Mouse (Mus musculus): ENCODE data around the gene Desi1.

Gene Desi1

GRCm38 (mm10) chr15:82033762-82034161, at the start of gene Desi1:
Desi1 (minus strand) TSS chr15:82033862.
- no peak for DNase-seq (ENCODE audit: low spot score)

GRCm38 (mm10) chr15:82081161-82081560, 47.5 kb upstream of the Desi1 start:
- DNase-seq (ENCODE audit: low spot score), result peak; percentile 59

DNA sequence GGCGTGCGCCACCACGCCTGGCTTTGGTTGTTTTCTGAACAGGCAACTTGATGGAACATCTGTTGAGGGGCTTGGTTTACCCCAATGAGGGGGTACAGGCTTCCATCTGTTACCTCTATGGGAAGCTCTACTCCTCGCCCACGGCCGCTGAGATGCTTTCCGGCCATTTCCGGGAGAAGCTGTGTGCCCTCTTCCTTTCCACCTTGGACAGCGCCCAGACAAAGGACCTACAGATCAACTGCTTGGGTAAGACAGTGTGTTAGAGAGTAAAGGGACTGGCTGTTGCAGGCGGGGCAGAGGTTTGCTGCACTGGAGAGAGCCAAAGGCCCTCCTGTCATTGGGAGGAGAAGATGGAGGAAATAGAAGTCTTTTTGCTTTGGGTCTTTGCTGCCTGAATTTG, 46.2 kb upstream of the Desi1 start:
- DNase-seq (ENCODE audit: low spot score), result no peak

DNA sequence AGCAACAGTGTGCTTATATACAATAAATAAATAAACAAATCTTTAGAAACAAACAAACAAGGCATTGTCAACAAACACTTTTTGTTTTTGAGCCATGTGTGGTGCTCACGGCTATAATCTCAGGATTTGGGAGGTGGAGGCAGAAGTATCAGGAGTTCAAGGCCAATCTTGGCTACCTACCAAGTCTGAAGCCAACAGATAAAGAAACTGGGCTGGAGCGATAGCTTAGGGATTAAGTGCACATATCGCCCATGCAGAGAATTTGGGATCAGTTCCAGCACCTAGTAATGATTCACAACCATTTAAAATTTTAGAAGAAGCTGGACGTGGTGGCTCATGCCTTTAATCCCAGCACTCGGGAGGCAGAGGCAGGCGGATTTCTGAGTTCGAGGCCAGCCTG, 39.8 kb upstream of the Desi1 start:
- no peak for DNase-seq (ENCODE audit: low spot score)

GRCm38 (mm10) chr15:82071816-82072469, 38.3 kb upstream of the Desi1 start:
- no peak for DNase-seq (ENCODE audit: low spot score)

DNA sequence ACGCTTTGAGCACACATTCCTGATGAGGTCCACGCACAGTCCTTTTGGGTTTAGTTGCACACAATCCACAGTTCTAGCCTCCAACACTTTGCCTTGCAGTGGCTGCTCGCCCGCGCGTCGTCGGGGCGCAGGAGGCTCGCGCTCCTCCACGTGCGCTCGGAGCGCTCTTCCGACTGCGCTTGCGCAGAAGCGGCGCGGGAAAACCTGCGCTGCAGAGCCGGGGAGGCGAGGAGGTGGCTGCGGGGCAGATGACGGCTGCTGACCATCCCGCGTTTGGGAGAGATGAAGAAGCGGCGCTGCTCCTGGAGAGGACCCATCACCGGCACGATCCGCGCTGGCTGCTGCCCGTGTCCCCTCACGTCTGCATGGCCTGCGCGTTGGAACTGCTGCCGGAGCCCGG, 36.2 kb upstream of the Desi1 start, which contains the start of gene Mei1:
TSS of gene Mei1 (plus strand) at position 99 of the 400 bp plus-strand sequence.
- no peak for DNase-seq (ENCODE audit: low spot score)

DNA sequence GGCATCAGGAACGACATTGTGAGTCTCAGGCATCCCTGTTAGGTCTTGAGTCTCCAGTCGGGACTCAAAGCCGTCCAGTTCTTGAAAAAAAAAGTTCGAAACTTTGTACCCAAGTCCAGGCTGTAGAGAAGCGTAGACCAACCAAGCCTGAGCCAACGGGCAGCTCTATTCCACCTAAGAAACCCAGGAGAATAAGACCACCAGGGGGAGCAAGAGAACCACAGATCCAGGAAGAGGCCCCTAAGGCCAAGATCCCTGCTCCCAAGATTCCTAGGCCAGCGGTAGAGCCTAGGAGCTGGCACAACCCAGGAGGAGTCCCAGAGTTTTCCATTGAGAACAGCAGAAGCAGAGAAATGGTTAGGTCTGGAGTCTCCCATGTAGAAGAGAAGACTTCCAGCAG, 31.8 kb upstream of the Desi1 start:
- DNase-seq (ENCODE audit: low spot score), result peak; percentile 97

DNA sequence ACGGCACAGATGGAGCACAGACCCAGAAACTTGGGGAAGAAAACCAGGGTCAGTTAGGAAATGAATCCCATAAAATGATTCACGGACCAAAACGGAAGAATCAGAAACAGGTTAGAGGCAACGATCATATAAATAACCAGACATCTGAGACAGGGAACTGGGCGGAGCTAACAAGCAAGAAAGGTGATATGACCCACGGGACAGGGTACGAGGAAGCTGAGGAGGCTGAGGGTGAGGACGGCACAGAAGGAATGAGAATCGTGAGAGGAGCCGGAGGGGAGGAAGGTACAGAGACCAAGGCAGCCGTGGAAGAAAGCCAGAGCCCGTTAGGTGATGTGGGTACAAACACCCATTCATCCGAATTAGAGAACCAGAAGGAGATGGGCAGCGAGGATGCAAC, 30.2 kb upstream of the Desi1 start:
- no peak for DNase-seq (ENCODE audit: low spot score)

DNA sequence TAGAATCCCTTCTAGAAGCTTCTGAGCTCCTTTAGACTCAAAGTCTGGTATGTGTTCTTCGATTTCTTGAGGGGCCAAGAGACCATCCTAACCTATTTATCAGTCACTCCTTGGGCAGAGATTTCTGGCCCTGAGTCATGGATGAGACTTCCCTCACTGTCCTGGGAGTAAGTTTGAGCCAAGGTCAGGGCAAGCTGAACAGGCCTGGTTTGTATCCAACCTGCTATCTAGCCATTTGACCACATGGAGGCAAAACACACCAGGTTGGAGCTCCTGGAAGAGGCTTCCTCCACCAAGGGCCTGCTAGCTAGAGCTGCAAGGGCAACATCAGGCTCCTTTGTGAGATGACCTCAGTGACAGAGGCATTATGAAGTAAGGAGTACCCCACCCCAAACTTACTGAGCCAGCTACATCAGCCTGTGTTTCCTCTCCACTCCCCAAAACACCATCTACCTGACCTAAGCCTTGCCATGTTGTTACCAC, 25.1 kb upstream of the Desi1 start, which contains the start of gene 4930407I10Rik:
TSS of gene 4930407I10Rik (plus strand) at position 433 of the 483 bp plus-strand sequence.
- no peak for DNase-seq (ENCODE audit: low spot score)

DNA sequence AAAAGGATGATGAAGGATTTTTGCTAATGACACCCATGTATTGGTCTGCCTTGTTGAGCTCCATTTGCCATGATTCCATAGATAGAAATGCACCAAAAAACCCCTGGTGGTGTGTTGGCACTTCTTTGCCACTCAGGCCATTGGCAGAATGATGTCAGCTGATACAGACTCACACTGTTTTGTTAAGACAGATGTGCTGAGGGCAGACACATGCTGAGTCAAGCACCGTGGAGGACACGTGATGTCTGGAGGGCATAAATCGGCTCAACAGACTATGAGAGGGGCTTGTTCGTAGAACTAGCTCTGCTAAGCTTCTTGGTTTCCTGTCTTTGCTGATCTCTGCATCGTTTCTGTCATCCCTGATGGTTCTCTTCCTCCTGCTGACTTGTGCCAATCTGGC, 18.9 kb upstream of the Desi1 start:
- DNase-seq (ENCODE audit: low spot score), result no peak

GRCm38 (mm10) chr15:82047080-82047883, 13.6 kb upstream of the Desi1 start, which contains the start of gene Snu13:
Snu13 (minus strand) TSS chr15:82047598.
- DNase-seq (ENCODE audit: low spot score), result peak; percentile 94

GRCm38 (mm10) chr15:82046246-82046891, 12.7 kb upstream of the Desi1 start:
- DNase-seq (ENCODE audit: low spot score), result no peak

GRCm38 (mm10) chr15:82044166-82044784, 10.6 kb upstream of the Desi1 start:
- DNase-seq (ENCODE audit: low spot score), result peak; percentile 48

- peak; percentile 83 for DNase-seq (ENCODE audit: low spot score)
Measured at GRCm38 (mm10) chr15:82040650-82041049, 7.0 kb upstream of the Desi1 start.

- DNase-seq (ENCODE audit: low spot score), result no peak
Measured at GRCm38 (mm10) chr15:82035904-82036689, 2.4 kb upstream of the Desi1 start.

DNA sequence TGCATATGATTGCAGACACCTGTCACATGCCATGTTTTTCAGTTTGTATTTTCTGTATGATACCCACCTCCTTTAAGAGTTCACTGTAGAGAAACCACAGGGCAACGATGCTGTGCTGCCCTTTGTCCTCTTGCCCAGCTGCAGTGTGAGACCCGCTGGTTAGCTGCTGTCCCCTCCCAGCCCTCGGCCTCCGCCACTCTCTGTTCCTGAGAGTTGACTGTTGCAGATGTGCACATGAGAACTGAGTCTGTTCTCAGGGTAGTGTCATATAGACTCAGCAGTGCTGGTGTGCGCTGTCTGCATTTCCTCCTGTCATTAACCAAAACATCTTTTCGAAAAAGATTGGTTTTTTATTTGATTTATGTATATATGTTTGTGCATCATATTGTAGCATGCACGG, 1.3 kb downstream of the Desi1 start:
- no peak for DNase-seq (ENCODE audit: low spot score)

GRCm38 (mm10) chr15:82027726-82028125, 5.9 kb downstream of the Desi1 start:
- DNase-seq (ENCODE audit: low spot score), result no peak

DNA sequence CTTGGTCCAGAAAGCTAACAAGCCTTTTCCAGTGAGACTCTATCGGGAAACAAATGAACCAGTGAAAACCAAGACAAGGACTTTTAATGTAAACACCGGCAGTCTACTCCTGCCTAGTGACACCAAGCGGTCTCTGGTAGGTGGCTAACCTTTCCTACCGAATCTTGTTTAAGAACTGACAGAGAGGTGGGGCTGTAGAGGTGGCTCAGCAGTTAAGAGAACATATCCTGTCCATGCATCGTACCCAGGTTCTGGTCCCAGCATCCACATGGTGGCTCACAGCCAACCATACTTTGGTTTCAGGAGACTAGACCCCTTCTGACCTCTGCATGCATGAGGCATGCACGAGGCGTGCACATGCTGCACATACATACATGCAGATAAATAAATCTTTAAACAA, 6.4 kb downstream of the Desi1 start:
- DNase-seq (ENCODE audit: low spot score), result no peak

DNA sequence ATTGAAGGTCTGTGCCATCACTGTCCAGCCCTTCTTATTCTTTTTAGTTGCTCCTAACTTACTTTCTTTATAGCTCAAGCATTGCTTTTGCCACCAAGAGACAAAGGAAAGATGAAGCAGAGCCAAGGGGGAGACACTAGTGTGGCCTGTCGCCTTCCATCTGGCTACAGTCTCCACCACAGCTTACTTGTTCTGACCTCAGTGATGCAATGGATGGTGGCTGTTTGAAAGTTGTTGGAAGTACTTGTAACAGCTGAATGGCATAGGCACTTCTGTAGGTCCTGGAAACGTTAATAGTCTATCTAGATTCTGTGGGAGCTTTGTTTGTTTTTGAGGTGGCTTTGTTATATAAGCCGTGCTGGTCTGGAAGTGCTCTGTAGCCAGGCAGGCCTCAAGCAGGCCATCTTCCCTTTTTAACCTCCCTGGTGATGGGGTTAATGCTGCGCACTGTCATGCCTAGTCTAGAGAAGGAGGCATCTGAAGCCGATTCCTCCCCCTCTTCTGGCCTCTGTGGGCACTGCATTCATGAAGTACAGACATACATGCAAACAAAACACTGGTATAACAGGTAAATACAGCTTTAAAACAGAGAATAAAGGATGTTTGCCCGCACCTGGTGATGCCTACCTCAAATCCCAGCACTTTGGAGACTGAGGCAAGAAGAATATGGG, 9.6 kb downstream of the Desi1 start:
- no peak for DNase-seq (ENCODE audit: low spot score)

GRCm38 (mm10) chr15:82022535-82023088, 11.1 kb downstream of the Desi1 start:
- DNase-seq (ENCODE audit: low spot score), result no peak
